Mouse (Mus musculus): ENCODE data around the gene Nfix. TPM values are rescaled to one million over a fixed set of nuclear protein-coding genes. Genes with fewer than 3 reads are reported as not detected.
"Not testable (repeated sequence)": the region's sequence is repeated elsewhere in the genome, so short reads cannot be mapped to it uniquely, and the experiment has no call there.

Gene Nfix
- polyA plus RNA-seq, 3 experiments from 2014 or later: 0.92 to 6.3 (median 3.1) TPM

DNA sequence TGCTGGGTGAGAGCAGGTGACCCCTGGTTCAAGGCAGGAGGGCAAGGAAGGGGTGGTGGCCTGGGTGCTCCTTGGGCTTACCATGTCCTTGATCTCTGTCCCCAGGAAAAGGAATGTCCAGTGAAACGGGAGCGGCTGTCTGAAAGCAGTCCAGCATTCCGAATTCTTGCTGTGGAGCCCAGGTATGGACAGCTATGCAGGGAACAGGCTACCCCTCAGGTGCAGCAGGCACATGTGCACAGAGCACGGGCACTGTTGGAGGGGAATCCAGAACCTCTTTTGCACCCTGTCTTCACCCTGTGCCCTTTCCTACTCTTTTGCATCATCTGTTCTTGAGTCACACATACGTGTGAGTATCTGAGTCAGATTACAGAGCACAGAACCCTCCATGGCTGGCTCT, 101.9 kb downstream of the Nfix start:
- ATAC-seq: no peak

DNA sequence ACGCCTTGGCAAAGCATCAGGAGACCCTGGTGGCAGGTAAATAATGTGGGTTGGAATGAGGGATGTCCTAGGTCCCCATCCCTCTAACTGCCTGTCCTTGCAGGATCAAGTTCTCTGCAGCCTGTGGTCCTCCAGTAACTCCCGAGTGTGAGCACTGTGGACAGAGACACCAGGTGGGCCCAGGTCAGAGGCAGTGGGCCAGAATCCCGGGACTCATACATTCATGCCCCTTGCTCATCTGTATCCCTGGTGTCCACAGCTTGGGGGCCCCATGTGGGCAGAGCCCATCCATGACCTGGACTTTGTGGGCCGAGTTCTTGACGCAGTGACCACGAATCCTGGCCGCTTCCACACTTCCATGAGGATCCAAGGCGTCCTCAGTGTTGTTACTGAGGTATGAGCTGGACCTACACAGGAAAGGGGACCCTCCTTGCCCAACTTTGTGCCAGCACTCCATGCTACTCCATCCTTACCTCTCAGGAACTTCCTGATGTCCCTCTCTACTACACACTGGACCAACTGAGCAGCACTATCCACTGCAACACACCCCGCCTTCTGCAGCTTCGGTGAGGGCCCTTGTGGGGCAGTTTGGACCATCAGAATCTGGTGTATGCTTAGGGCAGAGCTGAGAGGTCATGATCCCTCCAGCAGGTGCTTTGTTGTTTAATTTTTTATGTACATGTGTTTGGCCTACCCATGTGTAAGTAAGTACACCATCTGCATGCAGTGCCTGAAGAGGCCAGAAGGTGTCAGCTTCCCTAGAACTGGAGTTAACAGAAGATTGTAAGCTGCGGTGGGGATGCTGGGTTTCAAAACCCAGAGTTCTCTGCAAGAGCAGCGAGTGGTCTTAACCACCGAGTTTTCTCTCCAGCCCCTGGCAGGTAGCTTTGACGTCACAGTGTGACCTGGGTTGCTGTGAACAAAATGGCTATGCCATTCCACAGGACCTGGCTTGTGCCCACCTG, 102.7 kb downstream of the Nfix start:
- no peak for ATAC-seq

DNA sequence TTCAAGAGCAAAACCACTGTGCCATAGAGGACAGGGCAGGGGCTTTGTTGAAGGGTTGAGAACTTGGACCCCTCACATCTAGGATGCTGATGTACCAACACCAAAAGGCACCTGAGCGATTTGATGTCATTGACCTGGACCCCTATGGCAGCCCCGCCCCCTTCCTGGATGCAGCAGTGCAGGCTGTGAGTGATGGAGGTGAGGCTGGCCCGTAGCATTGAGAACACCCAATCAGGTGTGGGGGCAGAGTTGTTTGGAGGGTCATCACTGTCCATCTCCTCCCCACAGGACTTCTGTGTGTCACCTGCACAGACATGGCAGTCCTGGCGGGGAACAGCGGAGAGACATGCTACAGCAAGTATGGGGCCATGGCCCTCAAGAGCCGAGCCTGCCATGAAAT, 105.0 kb downstream of the Nfix start:
- ATAC-seq: no peak

DNA sequence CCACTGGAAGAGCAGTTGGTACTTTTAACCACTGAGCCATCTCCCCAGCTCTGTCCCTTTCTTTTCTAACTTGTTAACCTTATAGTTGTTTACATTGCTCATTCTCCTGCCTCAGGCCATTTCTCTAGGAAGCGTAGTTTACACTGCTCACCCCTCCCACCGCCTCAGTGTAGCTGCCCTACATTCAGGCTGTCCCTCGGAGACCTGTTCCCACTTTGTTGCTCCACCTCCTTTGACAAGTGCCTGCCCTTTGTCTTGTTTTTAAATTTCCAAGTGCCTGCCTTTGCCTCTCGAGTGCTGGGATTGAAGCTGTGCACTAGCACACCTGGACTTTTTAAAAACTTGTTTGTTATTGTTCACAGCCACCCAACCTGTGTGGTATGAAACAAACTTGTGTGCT, 106.8 kb downstream of the Nfix start:
- no peak for ATAC-seq

DNA sequence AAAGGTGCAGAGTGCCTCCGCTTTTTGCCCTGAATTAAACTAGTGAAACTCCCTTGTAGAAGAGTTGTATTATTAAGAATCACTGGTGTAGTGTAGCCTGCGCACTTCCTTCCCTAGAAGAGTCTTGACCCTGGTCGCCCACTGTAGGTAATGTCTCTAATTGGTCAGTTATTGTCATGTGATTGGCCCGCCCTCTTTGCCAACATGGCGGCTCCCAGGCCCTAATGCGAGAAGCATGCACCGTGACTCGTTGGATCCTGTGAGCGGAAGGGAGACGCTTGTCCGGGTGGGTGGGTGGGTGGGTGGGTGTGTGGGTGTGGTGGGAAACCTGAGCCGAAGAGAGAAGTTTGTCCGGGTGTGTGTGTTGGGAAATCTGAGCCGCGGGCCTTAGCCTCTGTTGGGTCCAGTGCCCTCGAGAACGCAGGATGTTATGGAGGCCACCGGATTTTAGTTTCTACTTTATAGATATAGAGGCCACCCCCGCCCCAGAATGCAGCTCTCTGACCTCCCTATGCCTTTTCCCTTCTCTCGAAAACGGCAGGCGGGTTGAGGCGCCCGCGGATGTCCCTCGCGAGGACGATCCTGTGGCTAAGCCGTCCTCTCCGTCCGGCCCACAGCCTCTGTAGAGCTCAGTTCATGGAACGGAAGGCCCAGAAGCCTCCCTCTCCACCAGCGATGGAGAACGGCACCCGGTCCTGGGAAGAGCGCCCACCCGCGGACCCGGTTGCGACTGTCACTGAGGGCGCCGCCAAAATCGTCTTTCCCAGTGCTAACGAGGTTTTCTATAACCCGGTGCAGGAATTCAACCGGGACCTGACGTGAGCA, 110.8 kb downstream of the Nfix start:
- peak; percentile 83 for ATAC-seq

DNA sequence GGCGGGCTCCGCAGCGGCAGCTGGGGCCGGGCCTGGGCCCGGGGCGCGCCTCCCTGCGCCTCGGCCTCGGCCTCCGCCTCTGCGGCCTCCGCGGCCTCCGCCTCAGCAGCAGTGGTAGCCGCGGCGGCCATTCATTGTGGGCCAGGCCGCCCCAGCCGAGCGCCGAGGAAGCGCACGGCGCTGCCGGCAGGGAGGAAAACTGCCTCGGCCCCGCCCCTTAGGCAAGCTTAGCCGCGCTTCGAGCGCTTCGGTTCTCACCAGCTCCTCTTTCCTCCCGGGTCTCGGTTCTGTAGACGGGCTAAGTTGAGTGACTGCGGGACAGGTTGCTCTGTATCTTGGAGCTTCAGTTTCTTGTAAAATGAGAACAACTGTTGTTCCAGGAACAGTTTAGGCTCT, 112.4 kb downstream of the Nfix start, which contains the start of gene Nacc1:
Gene Nacc1, minus strand, starts transcription at position 158 of the 396 bp plus-strand sequence.
- ATAC-seq: peak; percentile 80

DNA sequence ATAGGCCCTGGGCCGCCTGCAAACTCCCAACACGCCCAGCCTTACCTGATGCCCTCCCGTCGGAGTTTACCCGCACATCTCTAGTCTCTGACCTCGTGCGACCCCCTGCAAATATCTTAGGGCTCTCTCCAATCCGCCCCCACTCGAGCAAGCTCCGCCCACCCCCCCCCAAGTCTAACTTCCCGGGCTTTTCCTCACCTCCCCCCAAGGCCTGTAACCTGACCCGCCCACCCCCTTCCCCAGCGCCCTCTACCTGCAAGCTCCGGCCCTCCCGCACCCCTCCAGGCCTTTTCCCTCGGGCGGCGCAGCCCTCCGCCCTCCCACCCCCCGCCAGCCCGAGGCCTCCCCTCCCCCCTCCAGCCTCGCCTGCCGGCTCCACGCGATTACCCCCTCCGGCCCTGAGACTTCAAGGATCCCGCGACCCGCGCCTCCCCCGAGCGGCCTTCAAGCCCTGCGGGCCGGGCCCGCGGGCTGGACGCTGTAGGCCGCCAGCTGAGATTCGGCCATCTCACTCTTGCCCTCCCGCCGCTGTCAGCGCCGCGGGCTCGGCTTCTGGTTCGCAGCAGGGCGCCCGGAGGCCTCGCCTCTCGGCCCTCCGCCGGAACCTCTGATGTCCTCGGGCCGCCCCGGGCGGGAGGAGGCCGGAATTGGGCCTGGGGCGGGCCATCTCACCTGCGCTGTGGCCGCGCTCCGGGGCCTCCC, 113.0 kb downstream of the Nfix start:
- no peak for ATAC-seq

DNA sequence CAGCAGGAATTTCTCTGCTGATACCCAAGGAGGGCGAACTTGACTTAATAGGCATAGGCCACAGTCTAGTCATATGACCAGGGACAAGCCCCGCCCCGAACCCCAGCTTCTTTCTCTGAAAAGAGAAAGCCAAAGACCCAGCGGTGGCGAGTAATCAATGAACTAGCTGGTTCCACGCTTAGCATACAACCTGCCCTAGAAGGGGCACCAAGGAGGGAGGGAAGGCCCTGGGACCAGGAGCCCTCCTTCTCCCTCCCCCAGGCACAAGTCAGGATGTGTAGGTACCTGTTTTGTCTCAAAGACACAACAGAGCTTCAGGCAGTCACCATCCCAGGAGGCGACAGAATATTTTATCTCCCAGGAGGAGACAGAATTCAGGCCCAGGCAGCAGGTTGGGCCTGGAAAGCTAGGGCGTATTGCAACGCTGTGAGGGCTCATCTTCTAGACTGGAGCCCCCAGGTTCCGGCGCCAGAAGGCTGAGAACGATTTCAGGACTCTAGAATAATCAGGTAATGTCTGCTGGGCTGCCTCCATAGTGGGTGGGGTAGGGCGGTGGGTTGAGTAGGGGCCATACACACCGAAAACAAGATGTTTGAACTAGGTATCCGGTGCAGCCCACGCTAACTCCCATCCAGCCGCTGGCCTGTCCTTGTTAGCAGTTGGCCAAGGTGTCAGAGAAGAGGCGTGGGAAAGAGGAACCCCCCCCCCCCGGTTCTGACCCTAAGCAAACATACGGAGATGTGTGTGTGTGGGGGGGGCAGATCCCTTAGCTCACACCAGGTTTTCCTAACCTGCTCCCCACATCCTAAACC, 113.7 kb downstream of the Nfix start, which contains the start of gene Trmt1:
Gene Trmt1, plus strand, starts transcription at position 117 of the 812 bp plus-strand sequence.
- no peak for ATAC-seq

DNA sequence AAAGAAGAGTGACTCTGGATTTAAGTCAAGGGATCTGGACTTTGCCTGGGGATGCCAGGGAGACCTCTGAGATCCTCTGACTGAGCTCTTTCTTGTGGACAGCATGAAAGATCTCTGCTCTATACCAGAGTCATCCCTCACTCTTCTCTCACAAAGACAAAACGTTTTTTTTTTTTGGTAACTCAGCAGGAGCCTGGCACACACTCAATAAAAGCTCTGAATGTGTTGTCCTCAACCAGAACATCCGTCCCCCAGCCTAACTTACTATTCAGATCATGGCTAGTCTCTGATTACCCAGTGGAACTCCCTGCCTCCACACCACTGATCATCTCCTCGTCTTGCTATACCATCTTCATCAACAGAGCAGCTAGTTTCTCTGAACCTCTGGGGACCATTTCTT, 115.6 kb downstream of the Nfix start:
- ATAC-seq: no peak

DNA sequence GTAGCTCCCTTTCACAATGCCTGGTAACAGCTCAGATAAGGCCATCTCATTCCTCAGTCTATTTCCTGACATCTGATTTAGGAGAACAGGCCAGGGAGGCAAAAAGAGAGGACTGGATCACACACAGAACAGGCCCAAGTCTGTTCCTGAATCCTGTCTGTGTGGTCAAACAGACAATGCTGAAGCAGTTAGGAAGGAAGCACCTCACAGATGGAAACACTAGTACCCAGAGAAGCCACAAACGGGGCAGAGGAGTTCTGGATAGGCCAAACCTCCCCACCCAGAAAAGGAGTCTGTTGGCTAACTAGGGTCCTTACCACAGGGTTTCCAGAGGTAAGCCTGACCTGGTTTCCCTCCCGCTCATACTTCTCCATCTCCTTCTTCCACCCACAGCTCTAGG, 117.9 kb downstream of the Nfix start:
- ATAC-seq: no peak

DNA sequence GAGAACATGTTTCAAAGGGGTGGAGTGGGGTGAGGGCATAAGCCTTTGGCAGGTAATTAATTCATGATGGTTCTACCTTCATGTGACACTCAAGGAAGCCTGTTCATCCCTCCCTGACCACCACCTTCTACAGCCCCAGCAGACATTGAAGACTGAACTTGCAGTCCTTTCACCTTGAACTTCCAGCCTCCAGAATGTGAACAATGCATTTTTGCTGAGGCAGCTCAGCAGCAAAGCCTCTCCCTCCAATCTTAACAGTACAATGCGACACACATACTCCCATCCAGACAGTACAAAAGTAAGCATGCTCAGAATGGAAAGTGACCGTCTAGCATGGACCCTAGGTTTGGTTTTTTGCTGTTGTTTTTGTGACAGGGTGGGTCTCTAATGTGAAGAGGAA, 118.7 kb downstream of the Nfix start:
- ATAC-seq: no peak

DNA sequence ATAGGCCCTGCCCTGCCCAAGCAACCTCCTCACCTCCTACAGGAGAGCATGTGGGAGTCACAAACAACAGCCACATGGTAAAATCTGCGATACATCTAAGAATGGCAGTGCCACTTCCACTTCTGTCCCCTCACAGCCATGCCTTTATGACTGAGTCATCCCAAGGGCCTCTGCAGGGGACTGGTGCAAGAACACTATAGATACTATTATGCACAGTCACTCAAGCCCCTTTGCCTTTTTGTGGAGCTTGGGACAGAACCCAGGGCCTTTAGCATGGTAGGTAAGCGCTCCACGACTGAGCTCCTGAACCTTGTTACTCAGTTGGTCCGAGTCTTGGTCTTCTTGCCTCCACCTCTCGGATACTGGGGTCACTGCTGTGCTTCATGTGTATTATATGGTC, 122.8 kb downstream of the Nfix start:
- no peak for ATAC-seq

DNA sequence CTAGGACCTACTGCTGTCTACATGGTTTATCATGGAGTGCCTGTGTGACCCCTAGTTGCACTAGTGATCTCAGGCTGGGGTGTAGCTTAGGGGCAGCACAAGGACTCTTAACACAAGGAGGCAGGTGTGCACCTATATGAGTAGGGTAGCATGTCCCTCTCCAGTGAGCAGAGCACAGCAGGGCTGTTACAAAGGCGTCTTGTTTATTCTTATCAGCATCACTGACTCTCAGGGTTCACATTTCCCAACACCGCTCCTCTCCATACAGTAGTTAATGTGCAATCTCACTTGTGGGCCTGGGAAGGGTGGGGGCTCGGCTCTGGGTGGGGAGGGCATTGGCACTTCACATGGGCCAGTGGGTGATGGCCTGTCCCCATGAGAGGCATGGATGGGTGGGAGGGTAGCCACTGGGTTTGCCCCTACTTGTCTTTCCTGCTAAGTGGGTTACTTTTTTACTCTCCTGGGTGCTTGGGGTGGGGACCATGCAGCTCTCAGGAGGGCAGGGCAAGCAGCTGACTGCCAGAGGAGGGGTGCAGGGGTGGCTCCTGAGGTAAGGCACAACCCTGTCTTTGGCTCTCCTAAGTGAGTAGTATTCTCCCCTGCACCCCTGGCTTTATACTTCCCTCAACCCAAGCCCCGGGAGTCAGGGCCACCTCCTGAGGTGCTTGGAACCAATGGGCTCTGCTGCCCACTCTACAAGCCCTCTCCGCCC, 129.7 kb downstream of the Nfix start:
- not testable (repeated sequence) for ATAC-seq

DNA sequence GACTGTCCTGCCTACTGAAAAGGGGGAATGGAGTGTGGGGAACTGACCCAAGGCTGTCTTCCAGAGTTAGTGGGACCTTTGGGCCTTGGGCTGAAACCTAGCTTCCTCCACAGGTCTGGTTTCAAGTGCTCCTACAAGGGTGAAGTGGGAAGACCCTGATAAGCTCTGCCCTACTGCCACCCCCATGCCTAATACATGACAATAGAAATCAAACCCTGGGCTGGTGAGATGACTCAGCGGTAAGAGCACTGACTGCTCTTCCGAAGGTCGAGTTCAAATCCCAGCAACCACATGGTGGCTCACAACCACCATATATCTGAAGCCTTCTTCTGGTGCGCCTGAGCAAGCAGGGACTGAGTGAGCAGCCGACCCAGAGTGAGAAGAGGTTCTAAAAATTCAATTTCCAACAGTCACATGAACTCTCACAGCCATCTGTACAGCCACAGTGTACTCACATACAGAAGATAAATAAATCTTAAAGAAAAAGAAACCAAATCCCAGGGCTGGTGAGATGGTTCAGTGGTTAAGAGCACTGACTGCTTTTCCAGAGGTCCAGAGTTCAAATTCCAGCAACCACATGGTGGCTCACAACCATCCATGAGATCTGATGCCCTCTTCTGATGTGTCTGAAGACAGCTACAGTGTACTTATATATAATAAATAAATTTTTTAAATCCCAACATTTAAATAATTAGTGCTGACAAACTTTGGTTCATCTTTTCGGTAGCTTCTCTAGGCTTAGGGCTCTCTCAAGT, 131.2 kb downstream of the Nfix start:
- ATAC-seq: no peak

DNA sequence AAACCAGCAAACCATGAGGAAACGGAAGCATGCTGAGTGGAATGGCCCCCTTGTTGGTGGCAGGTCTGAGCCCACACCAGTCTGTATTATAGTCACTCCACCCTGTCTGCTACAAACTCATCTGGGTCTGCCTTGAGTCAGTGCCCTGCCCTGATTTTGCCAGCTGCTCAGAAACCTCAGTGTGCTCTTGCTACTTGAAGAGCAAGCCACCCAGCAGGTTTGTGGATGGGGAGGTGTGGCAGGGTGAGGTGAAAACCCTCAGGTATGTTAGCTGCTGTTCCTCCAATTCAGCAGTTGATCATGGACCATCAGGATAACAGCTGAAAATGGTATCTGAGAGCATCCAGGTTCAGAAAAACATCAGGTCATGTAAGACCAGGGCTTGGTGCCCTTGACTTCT, 132.1 kb downstream of the Nfix start:
- ATAC-seq: no peak

DNA sequence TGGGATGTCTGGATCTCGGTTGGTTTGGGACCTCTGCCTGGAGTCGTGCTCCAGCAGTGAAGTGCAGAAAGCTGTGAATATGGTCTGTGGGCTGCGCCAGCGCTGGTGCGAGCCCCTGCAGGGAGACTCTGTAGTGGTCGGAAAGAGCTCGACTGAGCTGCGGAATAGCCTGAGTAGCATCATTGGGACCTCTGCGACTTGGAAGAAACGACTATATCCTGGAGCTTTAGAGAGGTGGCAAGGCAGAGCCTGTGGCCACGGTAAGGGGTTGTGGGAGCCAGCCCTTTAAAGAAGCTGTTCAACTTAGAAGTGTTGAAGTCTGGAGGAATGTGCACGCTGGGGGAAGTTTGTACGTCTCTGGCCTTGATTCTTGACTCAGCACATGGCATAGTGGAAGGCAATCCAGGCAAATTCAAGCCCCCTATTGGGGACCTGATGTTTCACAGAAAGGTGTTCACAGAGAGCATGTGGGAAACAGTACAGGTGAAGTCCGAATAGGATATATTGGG, 134.7 kb downstream of the Nfix start:
- no peak for ATAC-seq

DNA sequence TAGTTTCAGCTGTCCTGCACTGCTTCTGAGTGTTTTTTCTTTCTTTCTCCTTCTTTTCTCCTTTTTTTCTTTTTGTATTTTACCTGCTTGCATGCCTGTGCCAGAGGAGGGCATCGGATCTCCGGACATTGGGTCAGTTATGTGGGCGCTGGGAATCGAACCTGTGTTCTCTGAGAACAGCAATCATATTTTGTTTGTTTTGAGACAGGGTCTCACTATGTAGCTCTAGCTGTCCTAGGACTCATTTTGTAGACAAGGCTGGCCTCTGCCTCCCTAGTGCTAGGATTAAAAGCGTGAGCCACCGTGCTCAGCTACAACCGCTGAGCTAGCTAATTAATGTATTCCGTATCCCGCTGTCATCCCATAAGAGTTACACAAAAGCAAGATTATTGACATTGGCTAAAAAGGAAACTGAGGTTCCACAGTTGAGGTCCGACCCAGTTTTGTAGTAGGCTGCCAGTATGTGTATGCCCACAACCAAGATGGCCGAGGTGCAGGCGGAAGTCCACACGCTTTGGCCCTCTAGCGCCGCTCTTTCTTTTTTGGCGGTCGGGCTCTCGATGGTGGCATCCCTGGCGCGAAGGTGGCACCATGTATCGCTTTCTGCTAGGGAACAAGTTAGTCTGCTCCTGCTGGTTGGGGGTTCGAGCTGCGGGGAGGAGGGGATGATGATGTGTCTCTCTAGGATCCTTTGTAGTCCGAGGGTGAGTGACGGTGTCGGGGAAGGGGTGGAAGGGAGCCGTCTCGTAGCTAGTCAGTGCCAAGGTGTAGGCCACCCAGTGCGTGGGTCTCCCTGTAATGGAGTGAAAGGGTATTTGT, 135.4 kb downstream of the Nfix start:
- ATAC-seq: peak; percentile 6

DNA sequence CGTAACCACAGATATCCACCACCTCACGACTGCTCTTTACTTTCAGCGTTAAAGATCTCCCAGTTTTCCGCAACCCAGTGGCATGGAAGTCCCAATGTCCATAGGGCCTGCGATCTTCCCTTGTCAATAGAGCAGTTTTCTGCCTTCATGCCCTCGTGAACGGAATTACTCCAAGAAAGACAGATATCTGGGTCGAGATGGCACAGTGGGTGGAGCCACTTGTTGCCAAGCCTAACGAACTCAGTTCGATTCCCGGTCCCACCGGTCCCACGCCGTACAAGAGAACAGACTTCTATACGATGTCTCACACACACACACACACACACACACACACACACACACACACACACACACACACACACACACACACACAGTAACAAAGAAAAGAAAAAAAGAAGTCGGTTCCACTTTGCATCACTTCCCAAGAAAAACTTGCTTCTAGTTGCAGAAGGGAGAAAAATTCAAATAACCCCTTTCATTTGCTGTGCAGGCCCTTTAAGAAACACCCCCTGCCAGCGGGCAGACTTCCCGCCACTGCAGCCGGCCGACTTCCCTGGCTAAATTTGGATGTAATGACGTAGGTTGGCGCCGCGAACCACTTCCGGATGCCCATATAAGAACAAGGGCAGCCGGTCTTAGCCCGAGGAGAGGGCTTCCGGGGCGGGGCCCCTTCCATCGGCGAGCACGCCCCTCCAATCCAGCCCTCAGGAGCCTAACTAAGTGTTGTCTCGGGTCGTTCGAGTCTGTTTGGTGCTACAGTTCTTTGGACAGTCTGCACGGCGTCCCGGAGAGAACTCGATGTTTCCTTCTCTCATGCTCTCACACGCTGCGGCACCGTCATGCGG, 136.4 kb downstream of the Nfix start:
- peak; percentile 16 for ATAC-seq
